Mouse (Mus musculus): ENCODE measurements at regions not wholly inside any gene's neighbourhood (a gene's known extent, or its start where the extent isn't known, plus 50 kb on each side); places are given as distances from the start of the nearest gene placed in this dataset.

GRCm38 (mm10) chr13:91274131-91274530 lies 50.4 kb upstream of the Atg10 start:
- H3K4me2 ChIP-seq: no peak overlapping the region
- H3K9me3 ChIP-seq (replicated peaks): no peaks in the 10 kb centered on the region
- H3K36me3 ChIP-seq (replicated peaks): no peaks in the 10 kb centered on the region
- H3K4me3 ChIP-seq (replicated peaks): no peak overlapping the region
- no peak overlapping the region for H3K27ac ChIP-seq (replicated peaks)
- no peak overlapping the region for H3K9ac ChIP-seq
- WGBS (ENCODE audit: insufficient replicate concordance): 35% methylated on average over 1 of the region's 1 CpGs
- H3K27me3 ChIP-seq: no peaks in the 10 kb centered on the region
- no peaks in the 10 kb centered on the region for H3K4me1 ChIP-seq (replicated peaks)
- ATAC-seq (ENCODE audit: insufficient read depth): no peak

DNA sequence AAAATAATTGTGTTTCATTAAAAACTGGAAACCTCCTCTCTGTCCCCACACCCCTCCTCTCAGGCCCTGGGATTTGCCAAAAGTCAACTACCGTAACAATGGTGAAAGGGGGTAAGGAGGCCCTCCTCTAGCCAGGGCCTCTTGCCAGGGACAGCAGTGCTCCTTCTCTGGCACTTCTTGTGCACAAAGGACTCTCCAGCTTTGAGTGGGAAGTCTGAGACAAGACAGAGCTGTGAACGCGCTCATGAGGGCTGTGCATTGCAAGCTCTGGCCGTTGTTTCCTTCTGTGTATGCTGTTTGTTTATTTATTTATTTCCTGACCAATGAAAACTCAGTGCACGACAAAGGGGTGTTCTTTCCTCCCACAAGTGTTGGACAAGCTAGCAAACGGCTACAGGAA lies 50.8 kb upstream of the Atg10 start:
- no peaks in the 10 kb centered on the region for H3K27me3 ChIP-seq
- WGBS (ENCODE audit: insufficient replicate concordance): 57% methylated on average over 6 of the region's 6 CpGs
- H3K4me1 ChIP-seq (replicated peaks): no peaks in the 10 kb centered on the region
- H3K9me3 ChIP-seq (replicated peaks): no peaks in the 10 kb centered on the region
- ATAC-seq (ENCODE audit: insufficient read depth): no peak
- no peak overlapping the region for H3K9ac ChIP-seq
- H3K4me2 ChIP-seq: no peak overlapping the region
- no peak overlapping the region for H3K4me3 ChIP-seq (replicated peaks)
- no peaks in the 10 kb centered on the region for H3K36me3 ChIP-seq (replicated peaks)
- no peak overlapping the region for H3K27ac ChIP-seq (replicated peaks)

DNA sequence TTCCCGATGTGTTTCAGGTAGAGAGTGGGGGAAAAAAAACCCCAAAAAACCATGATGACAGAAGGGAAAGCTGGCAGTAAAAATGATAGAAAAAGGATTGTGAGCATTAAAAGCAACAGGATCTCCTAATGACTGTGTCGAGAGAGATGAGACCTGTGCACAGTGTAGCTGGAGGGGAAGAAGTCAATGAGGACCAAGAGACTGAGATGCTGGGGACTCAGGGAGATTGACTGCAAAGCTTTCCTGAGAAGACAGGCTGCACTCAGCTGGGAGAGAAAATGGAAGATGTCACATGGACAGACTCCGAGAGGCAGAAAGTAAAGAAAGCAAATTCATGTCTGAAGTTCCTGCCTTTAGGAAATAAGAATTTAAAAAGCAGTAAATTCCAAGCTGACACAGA lies 55.7 kb upstream of the Atg10 start:
- Histone ChIP-seq H3K4me1 (replicated peaks) (no peaks in the 10 kb centered on the region), H3K4me2 (no peak overlapping the region), H3K27me3 (no peaks in the 10 kb centered on the region), H3K9ac (no peak overlapping the region), H3K4me3 (replicated peaks) (no peak overlapping the region), H3K36me3 (replicated peaks) (no peaks in the 10 kb centered on the region), H3K9me3 (replicated peaks) (no peaks in the 10 kb centered on the region), H3K27ac (replicated peaks) (no peak overlapping the region)
- WGBS (ENCODE audit: insufficient replicate concordance): 62% methylated on average over 3 of the region's 3 CpGs
- ATAC-seq (ENCODE audit: insufficient read depth): no peak

DNA sequence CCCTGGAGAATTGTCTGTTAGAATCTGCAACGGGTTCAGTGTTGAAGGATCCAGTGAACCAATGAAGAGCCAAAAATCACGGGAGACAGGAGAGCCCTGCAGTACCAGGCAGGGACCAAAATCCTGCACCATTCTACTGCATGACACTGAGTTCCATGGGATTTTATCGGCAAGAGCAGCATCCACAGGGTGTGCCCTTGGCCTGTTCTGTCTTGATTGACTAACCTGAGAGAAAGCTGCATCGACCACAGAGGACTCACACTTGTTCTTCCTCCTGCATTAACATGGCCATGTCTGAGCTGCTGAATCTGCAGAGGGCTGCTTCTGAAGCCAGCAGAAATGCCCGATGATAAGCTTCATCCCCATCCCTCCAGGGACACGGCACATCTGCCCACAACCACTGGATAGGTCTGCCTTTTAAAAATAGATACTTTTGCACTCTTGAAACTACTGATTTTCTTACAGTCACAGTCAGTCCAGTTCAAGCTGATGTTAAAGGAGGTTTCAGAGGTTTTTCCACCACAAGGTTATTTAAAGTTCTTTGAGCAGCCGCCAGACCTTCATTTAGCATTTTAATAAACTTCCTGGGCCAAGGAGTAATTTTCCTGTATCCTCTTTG lies 71.9 kb upstream of the Atg10 start:
- H3K36me3 ChIP-seq (replicated peaks): no peaks in the 10 kb centered on the region
- no peaks in the 10 kb centered on the region for H3K27me3 ChIP-seq
- H3K4me2 ChIP-seq: no peak overlapping the region
- H3K4me1 ChIP-seq (replicated peaks): peaks cover 15% of the 10 kb centered on the region
- ATAC-seq (ENCODE audit: insufficient read depth): no peak
- H3K9me3 ChIP-seq (replicated peaks): no peaks in the 10 kb centered on the region
- 61% methylated on average over 7 of the region's 7 CpGs for WGBS (ENCODE audit: insufficient replicate concordance)
- H3K4me3 ChIP-seq (replicated peaks): no peak overlapping the region
- H3K27ac ChIP-seq (replicated peaks): no peak overlapping the region
- H3K9ac ChIP-seq: no peak overlapping the region

DNA sequence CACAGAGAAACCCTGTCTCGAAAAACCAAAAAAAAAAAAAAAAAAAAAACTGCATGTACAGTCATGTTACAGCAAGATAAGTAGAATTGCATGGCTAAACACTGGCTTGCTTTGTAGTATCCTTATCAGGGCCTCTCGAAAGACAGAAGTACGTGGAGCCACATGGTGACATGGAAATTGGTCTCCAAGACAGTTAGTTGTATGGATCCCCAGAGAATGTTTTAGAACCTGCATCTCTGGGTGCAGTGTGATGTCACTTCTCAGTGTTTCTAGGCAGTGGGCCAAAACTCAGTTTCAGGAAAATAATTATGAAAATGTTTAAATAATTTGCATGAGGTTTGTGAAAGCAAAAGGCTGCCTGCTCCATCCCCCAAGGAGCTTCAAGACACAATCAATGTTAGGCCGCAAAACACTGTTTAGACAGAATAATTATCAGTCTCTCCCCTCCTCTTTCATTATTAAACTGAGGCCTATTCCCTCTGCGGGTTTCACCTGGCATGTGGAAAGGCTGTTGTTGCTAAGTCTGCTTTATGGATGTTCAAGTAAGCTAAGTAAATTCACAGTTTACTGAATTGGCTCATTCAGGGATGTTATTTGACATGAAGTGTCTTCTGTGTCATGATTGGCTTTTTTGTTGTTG lies 72.9 kb upstream of the Atg10 start:
- Histone ChIP-seq H3K27ac (replicated peaks) (no peak overlapping the region), H3K4me2 (no peak overlapping the region), H3K4me1 (replicated peaks) (peaks cover 15% of the 10 kb centered on the region), H3K9ac (no peak overlapping the region), H3K4me3 (replicated peaks) (no peak overlapping the region), H3K36me3 (replicated peaks) (no peaks in the 10 kb centered on the region), H3K9me3 (replicated peaks) (no peaks in the 10 kb centered on the region), H3K27me3 (no peaks in the 10 kb centered on the region)
- 32% methylated on average over 5 of the region's 5 CpGs for WGBS (ENCODE audit: insufficient replicate concordance)
- ATAC-seq (ENCODE audit: insufficient read depth): peak; percentile 63

DNA sequence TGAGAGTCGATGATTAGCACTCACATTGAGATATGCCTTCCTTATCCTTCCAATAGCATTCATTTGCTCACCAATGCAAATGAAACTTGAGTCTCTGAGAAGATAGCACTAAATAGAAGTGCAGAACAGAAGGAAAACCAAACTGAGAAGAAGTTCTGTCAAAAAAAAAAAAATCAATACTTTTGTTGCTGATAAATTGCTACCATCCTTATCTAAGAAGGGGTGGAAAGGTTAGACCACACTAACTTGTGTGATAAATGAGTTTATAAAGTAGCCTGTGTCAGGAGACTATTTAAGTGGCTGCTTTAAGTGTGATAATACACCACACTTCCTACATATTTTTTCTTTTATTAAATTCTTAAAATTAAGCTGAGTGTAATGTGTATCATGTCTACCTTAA lies 78.1 kb upstream of the Atg10 start:
- Histone ChIP-seq H3K9me3 (replicated peaks) (no peaks in the 10 kb centered on the region), H3K27ac (replicated peaks) (no peak overlapping the region), H3K9ac (no peak overlapping the region), H3K36me3 (replicated peaks) (no peaks in the 10 kb centered on the region), H3K4me2 (no peak overlapping the region), H3K27me3 (no peaks in the 10 kb centered on the region), H3K4me3 (replicated peaks) (no peak overlapping the region), H3K4me1 (replicated peaks) (0 out of 2 replicates have a peak, but pooled peaks cover 2% of the 10 kb centered on the region)
- ATAC-seq (ENCODE audit: insufficient read depth): no peak
- 26% methylated on average over 1 of the region's 1 CpGs for WGBS (ENCODE audit: insufficient replicate concordance)

- 50% methylated on average over 6 of the region's 6 CpGs for WGBS (ENCODE audit: insufficient replicate concordance)
- Histone ChIP-seq H3K27me3 (no peaks in the 10 kb centered on the region), H3K9me3 (replicated peaks) (no peaks in the 10 kb centered on the region), H3K4me1 (replicated peaks) (no peaks in the 10 kb centered on the region), H3K9ac (no peak overlapping the region), H3K27ac (replicated peaks) (no peak overlapping the region), H3K36me3 (replicated peaks) (no peaks in the 10 kb centered on the region), H3K4me3 (replicated peaks) (no peak overlapping the region), H3K4me2 (no peak overlapping the region)
- no peak for ATAC-seq (ENCODE audit: insufficient read depth)
These were observed 82.1 kb upstream of the Atg10 start for GRCm38 (mm10) chr13:91305697-91306405.

DNA sequence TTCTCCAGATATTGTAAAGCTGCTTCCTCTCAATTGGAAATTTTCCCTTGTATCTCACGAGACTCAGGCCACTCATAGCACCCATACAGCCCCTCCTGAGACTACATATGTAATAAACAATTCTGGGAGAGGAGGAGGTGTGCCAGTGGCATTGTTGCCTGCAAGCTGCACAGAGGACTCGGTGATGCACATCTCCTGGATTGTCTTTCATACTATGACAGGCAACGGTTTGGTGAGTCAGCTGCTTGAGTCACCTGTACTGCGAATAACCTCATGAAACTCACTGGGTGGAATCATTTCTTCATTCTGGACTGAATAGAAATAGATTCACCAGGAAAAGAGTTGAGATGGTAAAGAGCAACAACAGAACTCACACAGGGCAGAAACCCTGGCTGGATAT lies 82.8 kb upstream of the Atg10 start:
- Histone ChIP-seq H3K4me2 (no peak overlapping the region), H3K36me3 (replicated peaks) (no peaks in the 10 kb centered on the region), H3K9ac (no peak overlapping the region), H3K4me3 (replicated peaks) (no peak overlapping the region), H3K4me1 (replicated peaks) (no peaks in the 10 kb centered on the region), H3K27ac (replicated peaks) (no peak overlapping the region), H3K27me3 (no peaks in the 10 kb centered on the region), H3K9me3 (replicated peaks) (no peaks in the 10 kb centered on the region)
- ATAC-seq (ENCODE audit: insufficient read depth): no peak
- WGBS (ENCODE audit: insufficient replicate concordance): 68% methylated on average over 4 of the region's 4 CpGs

DNA sequence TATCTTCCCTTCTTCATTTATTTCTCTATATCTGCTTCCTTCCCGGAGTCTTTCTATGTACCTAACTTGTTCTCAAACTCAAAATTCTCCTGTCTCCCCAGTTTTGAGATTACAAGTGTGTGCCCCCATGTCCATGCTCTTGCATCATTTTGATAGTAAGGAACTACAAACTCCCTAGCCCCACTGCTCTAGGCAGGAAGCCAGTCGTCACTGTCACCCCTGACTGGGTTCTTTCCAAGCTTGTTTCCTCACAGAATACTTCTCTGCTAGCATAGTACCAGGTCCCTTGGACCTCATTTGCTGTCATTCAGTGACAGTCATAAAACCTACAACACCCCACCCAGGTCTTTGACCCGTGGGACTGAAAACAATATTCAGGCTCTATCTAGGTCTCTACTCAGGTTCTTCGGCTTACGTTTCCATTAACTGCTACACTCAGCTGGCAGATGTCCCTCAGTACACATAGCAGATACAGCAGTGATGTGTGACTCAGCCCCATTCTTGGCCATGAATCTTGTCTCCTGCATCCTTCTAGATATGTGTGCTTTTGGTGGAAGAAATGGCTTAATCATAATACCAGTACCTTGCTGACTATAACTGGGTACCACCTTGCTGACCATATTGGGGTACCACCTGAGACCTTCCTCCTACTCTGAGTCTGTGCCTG lies 89.3 kb upstream of the Atg10 start:
- no peaks in the 10 kb centered on the region for H3K36me3 ChIP-seq (replicated peaks)
- H3K27me3 ChIP-seq: no peaks in the 10 kb centered on the region
- no peak overlapping the region for H3K27ac ChIP-seq (replicated peaks)
- no peaks in the 10 kb centered on the region for H3K4me1 ChIP-seq (replicated peaks)
- no peak for ATAC-seq (ENCODE audit: insufficient read depth)
- 64% methylated on average over 5 of the region's 5 CpGs for WGBS (ENCODE audit: insufficient replicate concordance)
- H3K9me3 ChIP-seq (replicated peaks): no peaks in the 10 kb centered on the region
- H3K4me2 ChIP-seq: no peak overlapping the region
- H3K9ac ChIP-seq: no peak overlapping the region
- no peak overlapping the region for H3K4me3 ChIP-seq (replicated peaks)

DNA sequence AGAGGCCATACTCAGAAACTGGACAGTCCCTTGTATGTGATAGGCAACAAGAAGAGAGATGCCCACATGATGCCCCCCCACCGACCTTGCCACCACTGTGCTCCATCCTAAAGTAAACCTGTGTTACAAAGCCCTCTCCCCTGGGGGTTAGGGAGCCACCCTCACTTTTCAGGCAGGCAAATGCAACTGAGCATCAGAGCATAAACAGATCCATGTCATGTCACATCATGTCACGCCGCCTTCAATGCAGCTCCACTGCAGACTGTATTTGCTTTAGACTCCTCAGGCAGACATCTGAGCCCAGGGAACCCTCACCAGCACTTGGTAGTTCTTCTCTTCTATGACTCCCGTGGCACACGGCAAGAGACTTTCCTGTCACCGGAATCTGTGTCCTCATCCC lies 98.6 kb upstream of the Atg10 start:
- no peak overlapping the region for H3K9ac ChIP-seq
- WGBS (ENCODE audit: insufficient replicate concordance): 77% methylated on average over 6 of the region's 6 CpGs
- no peaks in the 10 kb centered on the region for H3K9me3 ChIP-seq (replicated peaks)

DNA sequence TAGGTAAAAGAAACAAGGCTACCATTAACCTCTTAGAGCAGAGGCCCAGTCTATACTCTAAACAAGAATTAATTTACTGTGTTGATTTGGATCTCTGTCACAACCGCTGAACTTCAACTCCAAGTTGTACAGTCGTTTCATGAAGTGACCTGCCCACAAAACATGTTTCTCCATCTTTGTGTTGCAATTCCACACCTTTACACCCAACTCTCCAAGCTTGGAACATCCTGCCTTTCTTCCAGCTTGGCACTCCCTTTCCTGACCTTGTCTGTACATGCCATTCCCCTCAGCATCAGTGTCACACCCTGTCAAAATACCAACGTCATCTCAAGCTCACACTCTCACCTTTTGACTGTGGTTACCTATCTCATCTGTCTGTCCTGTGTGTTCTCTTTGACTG lies 103.1 kb upstream of the Atg10 start:
- Histone ChIP-seq H3K27ac (replicated peaks) (no peak overlapping the region), H3K4me3 (replicated peaks) (no peak overlapping the region), H3K4me2 (no peak overlapping the region), H3K36me3 (replicated peaks) (no peaks in the 10 kb centered on the region), H3K9ac (no peak overlapping the region), H3K4me1 (replicated peaks) (no peaks in the 10 kb centered on the region), H3K27me3 (no peaks in the 10 kb centered on the region), H3K9me3 (replicated peaks) (no peaks in the 10 kb centered on the region)
- WGBS (ENCODE audit: insufficient replicate concordance): 64% methylated on average over 3 of the region's 3 CpGs
- no peak for ATAC-seq (ENCODE audit: insufficient read depth)

More for the DNA sequence above, 98.6 kb upstream of the Atg10 start:
- H3K4me2 ChIP-seq: no peak overlapping the region
- H3K4me3 ChIP-seq (replicated peaks): no peak overlapping the region
- ATAC-seq (ENCODE audit: insufficient read depth): no peak
- H3K4me1 ChIP-seq (replicated peaks): no peaks in the 10 kb centered on the region
- H3K36me3 ChIP-seq (replicated peaks): no peaks in the 10 kb centered on the region
- no peak overlapping the region for H3K27ac ChIP-seq (replicated peaks)
- no peaks in the 10 kb centered on the region for H3K27me3 ChIP-seq

Data from liver, embryonic 15.5 days (tissue).